Mouse (Mus musculus) embryonic facial prominence, embryonic 15.5 days (tissue): Measurements from ENCODE around the gene Gm17509. TPM values are rescaled to one million over a fixed set of nuclear protein-coding genes. Genes with fewer than 3 reads are reported as not detected.

ENCODE experiments used
- polyA plus RNA-seq: library from polyadenylated mRNA; unstranded; fragments of >200 nt; fragmentation: Nextera tagmentation; extraction: Ambion mirVana; gene quantifications from 2 replicates; pipeline ENCODE4 v1.2.1, GENCODE M21; 2015

Gm17509 gene
- polyA plus RNA-seq, 1 experiment from 2014 or later, result 0.31 TPM

Other genes starting within 250 kb of the Gm17509 start
- gene Parp8, start 195.5 kb downstream of the Gm17509 start, polyA plus RNA-seq, result 18.9 and 21.1 TPM in 2 replicates
- gene Emb, start 12.5 kb downstream of the Gm17509 start, polyA plus RNA-seq, result 42.1 and 49.0 TPM in 2 replicates